Mouse (Mus musculus) midbrain, embryonic 12.5 days (tissue): ENCODE measurements around the gene Ppm1f. TPM values are rescaled to one million over a fixed set of nuclear protein-coding genes. Genes with fewer than 3 reads are reported as not detected.

ENCODE experiments used
- ATAC-seq: fragments of 200-750 bp; cut with Nextera tagmentation; 2 replicates; pipeline ENCODE4 v1.8.0; 2017; ENCODE audit warnings: low read depth, moderate TSS enrichment, moderate library complexity; ENCODE audit not compliant: low FRiP score
- H3K27ac ChIP-seq: fragments of 300-500 bp; sonication (generic); replicated peaks from 2 replicates; pipeline ENCODE4 v1.5.1; 2016; ENCODE audit warnings: mild to moderate bottlenecking
- H3K27me3 ChIP-seq: fragments of 300-500 bp; sonication (generic); 2 replicates; pipeline ENCODE4 v1.6.1; 2016; ENCODE audit warnings: mild to moderate bottlenecking
- H3K36me3 ChIP-seq: fragments of 300-500 bp; sonication (generic); 2 replicates; pipeline ENCODE4 v1.6.1; 2016
- H3K4me1 ChIP-seq: fragments of 300-500 bp; sonication (generic); 2 replicates; pipeline ENCODE4 v1.6.1; 2016
- H3K4me2 ChIP-seq: fragments of 300-500 bp; sonication (generic); replicated peaks from 2 replicates; pipeline ENCODE4 v1.6.1; 2016; ENCODE audit warnings: mild to moderate bottlenecking, moderate library complexity
- H3K4me3 ChIP-seq: fragments of 300-500 bp; sonication (generic); 2 replicates; pipeline ENCODE4 v1.5.1; 2016; ENCODE audit warnings: mild to moderate bottlenecking
- H3K9ac ChIP-seq: fragments of 300-500 bp; sonication (generic); replicated peaks from 2 replicates; pipeline ENCODE4 v1.6.1; 2016; ENCODE audit warnings: mild to moderate bottlenecking, moderate library complexity
- H3K9me3 ChIP-seq: fragments of 300-500 bp; sonication (generic); 2 replicates; pipeline ENCODE4 v1.6.1; 2016; ENCODE audit warnings: mild to moderate bottlenecking
- WGBS: fragments of 180-500 bp; shearing (Covaris S2); methylation state at CpG from one replicate; pipeline ENCODE4 v1.1.7; 2016; 5-methylcytosine and 5-hydroxymethylcytosine counted together
- polyA plus RNA-seq: library from polyadenylated mRNA; unstranded; fragments of >200 nt; fragmentation: Nextera tagmentation; extraction: Ambion mirVana; gene quantifications from 2 replicates; pipeline ENCODE4 v1.2.1, GENCODE M21; 2016

Ppm1f gene
- polyA plus RNA-seq, 1 experiment from 2014 or later = 33.3 TPM

GRCm38 (mm10) chr16:16870617-16871331, 25.5 kb upstream of the Ppm1f start, which contains the start of the genes Top3b and Vpreb1:
Gene Top3b (plus strand): TSS chr16:16870736.
Gene Vpreb1 (minus strand): TSS chr16:16870843.
- H3K27ac ChIP-seq = peak within 1 kb of the TSS; percentile 95
- peak within 1 kb of the TSS; percentile 68 for H3K4me2 ChIP-seq
- peaks cover 15% of the 10 kb centered on the region for H3K4me1 ChIP-seq
- peak within 1 kb of the TSS; percentile 86 for H3K9ac ChIP-seq
- peak within 1 kb of the TSS; percentile 77 for H3K4me3 ChIP-seq
- ATAC-seq = peak; percentile 96
- H3K27me3 ChIP-seq = no peaks in the 10 kb centered on the region
- peaks cover 6% of the 10 kb centered on the region for H3K36me3 ChIP-seq
- H3K9me3 ChIP-seq = peaks cover under 1% of the 10 kb centered on the region; the same call in 1 of the 2 replicates
- WGBS = under 1% methylated on average over 47 of the region's 49 CpGs

- WGBS = 90% methylated on average over 5 of the region's 5 CpGs
- Histone ChIP-seq H3K4me2 (no peak overlapping the region), H3K4me3 (no peak overlapping the region), H3K9me3 (peaks cover 8% of the 10 kb centered on the region; the same call in 1 of the 2 replicates), H3K9ac (no peak overlapping the region), H3K36me3 (peaks cover 84% of the 10 kb centered on the region), H3K27me3 (no peaks in the 10 kb centered on the region), H3K4me1 (no peaks in the 10 kb centered on the region), H3K27ac (no peak overlapping the region)
- no peak for ATAC-seq
Observed at GRCm38 (mm10) chr16:16879025-16879424, 17.2 kb upstream of the Ppm1f start.

- peaks cover 98% of the 10 kb centered on the region for H3K36me3 ChIP-seq
- no peaks in the 10 kb centered on the region for H3K4me1 ChIP-seq
- H3K9me3 ChIP-seq = no peaks in the 10 kb centered on the region
- WGBS = 100% methylated on average over 1 of the region's 1 CpGs
- no peaks in the 10 kb centered on the region for H3K27me3 ChIP-seq
- no peak overlapping the region for H3K9ac ChIP-seq
- H3K4me3 ChIP-seq = no peak overlapping the region
- H3K4me2 ChIP-seq = no peak overlapping the region
- no peak for ATAC-seq
- no peak overlapping the region for H3K27ac ChIP-seq
Observed at GRCm38 (mm10) chr16:16888341-16888740, 7.9 kb upstream of the Ppm1f start.

- 96% methylated on average over 7 of the region's 7 CpGs for WGBS
Observed at GRCm38 (mm10) chr16:16892366-16892765, 3.9 kb upstream of the Ppm1f start.

GRCm38 (mm10) chr16:16896015-16896381, 271 bp upstream of the Ppm1f start:
- no peak for ATAC-seq
- no peak overlapping the region; the same call in 1 of the 2 replicates for H3K9ac ChIP-seq
- H3K27me3 ChIP-seq = no peaks in the 10 kb centered on the region
- no peaks in the 10 kb centered on the region for H3K9me3 ChIP-seq
- H3K27ac ChIP-seq = peak overlapping the region; percentile 50
- peaks cover 20% of the 10 kb centered on the region for H3K4me1 ChIP-seq
- 19% methylated on average over 4 of the region's 4 CpGs for WGBS
- peak overlapping the region; percentile 76 for H3K4me2 ChIP-seq
- peaks cover 35% of the 10 kb centered on the region for H3K36me3 ChIP-seq
- H3K4me3 ChIP-seq = peak overlapping the region; percentile 63; the same call in 1 of the 2 replicates

More at GRCm38 (mm10) chr16:16892366-16892765, 3.9 kb upstream of the Ppm1f start:
- no peaks in the 10 kb centered on the region for H3K9me3 ChIP-seq
- H3K9ac ChIP-seq = no peak overlapping the region
- H3K36me3 ChIP-seq = peaks cover 68% of the 10 kb centered on the region
- H3K27me3 ChIP-seq = no peaks in the 10 kb centered on the region
- no peak overlapping the region for H3K4me2 ChIP-seq
- no peak overlapping the region for H3K27ac ChIP-seq
- H3K4me3 ChIP-seq = no peak overlapping the region
- no peak for ATAC-seq
- peaks cover 12% of the 10 kb centered on the region for H3K4me1 ChIP-seq

GRCm38 (mm10) chr16:16897056-16897584, 851 bp downstream of the Ppm1f start:
- Histone ChIP-seq H3K4me1 (peaks cover 20% of the 10 kb centered on the region), H3K36me3 (peaks cover 24% of the 10 kb centered on the region), H3K27me3 (no peaks in the 10 kb centered on the region), H3K9me3 (no peaks in the 10 kb centered on the region), H3K4me3 (peak overlapping the region; percentile 63), H3K9ac (peak overlapping the region; percentile 68), H3K27ac (peak overlapping the region; percentile 50), H3K4me2 (peak overlapping the region; percentile 76)
- ATAC-seq = peak; percentile 5; the same call in 1 of the 2 replicates
- 31% methylated on average over 10 of the region's 10 CpGs for WGBS

DNA sequence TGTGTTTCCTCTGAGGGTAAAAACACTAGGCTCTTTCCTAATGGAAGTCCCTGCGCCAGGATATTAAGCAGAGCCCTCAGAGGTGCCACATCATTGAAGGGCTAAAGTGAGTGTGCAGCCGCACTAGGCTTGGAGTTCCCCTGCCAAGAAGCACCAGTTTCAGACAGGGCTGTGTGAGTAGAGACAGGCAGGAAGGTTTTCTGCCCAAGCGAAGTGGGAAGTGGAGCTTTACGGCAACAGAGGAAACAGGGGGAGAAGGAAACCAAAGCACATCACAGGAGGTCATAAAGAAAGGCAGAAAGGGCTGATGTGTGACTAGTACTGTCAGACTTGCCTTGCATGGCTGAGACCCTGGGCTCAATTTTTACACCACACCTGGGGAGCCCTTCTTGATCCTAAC, 6.1 kb downstream of the Ppm1f start:
- no peak overlapping the region for H3K4me3 ChIP-seq
- no peak for ATAC-seq
- H3K36me3 ChIP-seq = peaks cover 43% of the 10 kb centered on the region
- WGBS = 86% methylated on average over 4 of the region's 4 CpGs
- no peak overlapping the region for H3K4me2 ChIP-seq
- no peak overlapping the region for H3K9ac ChIP-seq
- H3K4me1 ChIP-seq = peaks cover 8% of the 10 kb centered on the region
- H3K9me3 ChIP-seq = no peaks in the 10 kb centered on the region
- H3K27ac ChIP-seq = no peak overlapping the region
- no peaks in the 10 kb centered on the region for H3K27me3 ChIP-seq

DNA sequence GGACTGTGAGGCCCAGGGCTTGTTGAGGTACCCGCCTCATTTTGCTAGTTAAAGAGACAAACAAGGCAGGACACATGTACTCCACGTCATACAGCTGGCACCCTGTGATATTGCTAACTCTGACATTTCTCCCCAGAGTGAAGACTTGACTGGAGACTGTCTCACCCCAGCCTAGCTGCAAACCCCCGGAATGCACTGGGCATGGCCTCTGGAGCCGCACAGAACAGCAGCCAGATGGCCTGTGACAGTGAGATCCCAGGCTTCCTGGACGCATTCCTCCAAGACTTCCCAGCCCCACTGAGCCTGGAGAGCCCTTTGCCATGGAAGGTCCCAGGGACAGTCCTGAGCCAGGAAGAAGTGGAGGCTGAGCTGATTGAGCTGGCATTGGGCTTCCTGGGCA, 6.9 kb downstream of the Ppm1f start:
- Histone ChIP-seq H3K27ac (no peak overlapping the region), H3K9ac (no peak overlapping the region), H3K4me2 (no peak overlapping the region), H3K4me3 (no peak overlapping the region), H3K9me3 (no peaks in the 10 kb centered on the region), H3K36me3 (peaks cover 52% of the 10 kb centered on the region), H3K27me3 (no peaks in the 10 kb centered on the region), H3K4me1 (no peaks in the 10 kb centered on the region; the same call in 1 of the 2 replicates)
- ATAC-seq = no peak
- 86% methylated on average over 5 of the region's 5 CpGs for WGBS

DNA sequence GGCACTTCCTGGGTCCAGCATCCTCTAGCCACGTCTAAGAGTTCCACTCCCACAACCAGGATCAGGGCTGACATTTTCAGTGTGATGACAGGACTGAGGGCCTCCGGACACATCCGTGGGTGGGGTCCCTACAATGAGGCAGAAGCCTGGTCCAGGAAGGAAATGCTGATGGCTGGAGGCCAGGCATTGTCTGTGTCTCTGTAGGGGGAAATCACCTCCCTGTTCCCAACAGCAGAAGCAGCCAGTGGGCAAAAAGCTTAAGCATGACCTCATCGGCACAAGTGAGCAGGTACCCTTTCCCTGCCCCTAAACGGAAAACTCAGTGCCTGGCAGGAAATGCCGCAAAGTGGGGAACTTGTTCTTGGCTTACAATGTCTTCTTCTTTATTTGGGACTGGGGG, 11.5 kb downstream of the Ppm1f start:
- no peaks in the 10 kb centered on the region for H3K9me3 ChIP-seq
- H3K4me2 ChIP-seq = no peak overlapping the region
- no peaks in the 10 kb centered on the region for H3K27me3 ChIP-seq
- H3K27ac ChIP-seq = no peak overlapping the region
- H3K4me3 ChIP-seq = no peak overlapping the region
- ATAC-seq = no peak
- peaks cover 9% of the 10 kb centered on the region for H3K4me1 ChIP-seq
- peaks cover 77% of the 10 kb centered on the region for H3K36me3 ChIP-seq
- 86% methylated on average over 6 of the region's 6 CpGs for WGBS
- no peak overlapping the region for H3K9ac ChIP-seq

DNA sequence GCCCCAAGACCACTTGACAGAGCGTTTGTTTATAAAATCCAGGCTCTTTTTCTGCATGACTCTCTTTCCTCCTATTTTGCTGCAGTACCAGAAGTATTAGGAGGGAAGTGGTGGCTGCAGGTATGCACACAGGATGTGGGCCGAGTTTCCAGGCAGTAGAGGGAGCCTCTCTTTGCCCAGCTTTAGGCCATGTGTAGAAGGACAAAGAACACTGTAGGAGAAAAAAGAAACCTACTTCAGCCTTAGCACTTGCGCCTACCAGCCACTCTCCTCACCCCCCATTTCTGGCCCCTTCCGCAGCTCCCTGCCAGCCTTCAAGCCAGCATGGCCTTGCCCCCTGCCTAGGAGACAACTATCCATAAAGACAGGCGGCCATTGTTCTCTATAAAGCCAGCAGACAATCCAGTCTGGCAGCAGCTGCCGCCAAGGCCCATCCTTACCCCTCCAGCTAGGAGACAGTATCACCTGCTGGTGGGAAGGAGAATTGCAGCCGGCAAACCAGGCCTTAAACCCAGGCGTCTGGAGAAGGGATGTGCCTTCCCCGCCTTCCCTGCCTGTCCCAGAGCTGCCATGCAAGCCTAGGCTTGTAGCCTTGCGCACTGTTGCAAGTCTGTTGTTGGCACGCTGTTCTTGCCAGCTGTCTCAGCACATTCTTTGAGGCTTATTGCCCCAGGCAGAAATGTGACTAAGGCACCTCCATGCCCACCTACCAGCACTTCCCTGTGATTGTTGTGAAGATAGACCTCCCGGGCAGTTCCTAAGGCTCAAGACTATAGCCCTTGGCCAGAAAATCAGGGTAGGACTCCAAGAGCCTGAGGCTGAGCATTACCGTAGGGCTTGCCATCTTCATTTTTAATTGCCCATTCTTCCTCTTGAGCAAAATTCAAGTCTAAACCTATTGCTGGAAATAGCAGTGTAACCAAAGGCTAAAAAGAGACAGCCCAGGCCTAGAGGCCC, 15.7 kb downstream of the Ppm1f start:
- 33% methylated on average over 13 of the region's 13 CpGs for WGBS
- H3K27ac ChIP-seq = peak overlapping the region; percentile 83
- no peak overlapping the region for H3K4me3 ChIP-seq
- H3K27me3 ChIP-seq = no peaks in the 10 kb centered on the region
- H3K36me3 ChIP-seq = peaks cover 77% of the 10 kb centered on the region
- H3K4me2 ChIP-seq = no peak overlapping the region
- peak overlapping the region; percentile 16; the same call in 1 of the 2 replicates for H3K9ac ChIP-seq
- peaks cover 9% of the 10 kb centered on the region for H3K4me1 ChIP-seq
- H3K9me3 ChIP-seq = no peaks in the 10 kb centered on the region
- ATAC-seq = peak; percentile 99

GRCm38 (mm10) chr16:16913440-16913839, 17.2 kb downstream of the Ppm1f start:
- H3K4me2 ChIP-seq = no peak overlapping the region
- H3K36me3 ChIP-seq = peaks cover 77% of the 10 kb centered on the region
- no peak overlapping the region for H3K4me3 ChIP-seq
- H3K27ac ChIP-seq = no peak overlapping the region
- ATAC-seq = no peak
- WGBS = 93% methylated on average over 1 of the region's 1 CpGs
- no peak overlapping the region for H3K9ac ChIP-seq
- H3K27me3 ChIP-seq = no peaks in the 10 kb centered on the region
- no peaks in the 10 kb centered on the region for H3K9me3 ChIP-seq
- peaks cover 9% of the 10 kb centered on the region for H3K4me1 ChIP-seq
